Mouse (Mus musculus) thymus, postnatal 4 days (tissue): Measurements from ENCODE around the gene Dtx3l.
"Not testable (repeated sequence)": the region's sequence is repeated elsewhere in the genome, so short reads cannot be mapped to it uniquely, and the experiment has no call there.

ENCODE experiments used
- DNase-seq: peaks from one replicate; pipeline ENCODE4 v3.0.0; 2021

Gene Dtx3l

DNA sequence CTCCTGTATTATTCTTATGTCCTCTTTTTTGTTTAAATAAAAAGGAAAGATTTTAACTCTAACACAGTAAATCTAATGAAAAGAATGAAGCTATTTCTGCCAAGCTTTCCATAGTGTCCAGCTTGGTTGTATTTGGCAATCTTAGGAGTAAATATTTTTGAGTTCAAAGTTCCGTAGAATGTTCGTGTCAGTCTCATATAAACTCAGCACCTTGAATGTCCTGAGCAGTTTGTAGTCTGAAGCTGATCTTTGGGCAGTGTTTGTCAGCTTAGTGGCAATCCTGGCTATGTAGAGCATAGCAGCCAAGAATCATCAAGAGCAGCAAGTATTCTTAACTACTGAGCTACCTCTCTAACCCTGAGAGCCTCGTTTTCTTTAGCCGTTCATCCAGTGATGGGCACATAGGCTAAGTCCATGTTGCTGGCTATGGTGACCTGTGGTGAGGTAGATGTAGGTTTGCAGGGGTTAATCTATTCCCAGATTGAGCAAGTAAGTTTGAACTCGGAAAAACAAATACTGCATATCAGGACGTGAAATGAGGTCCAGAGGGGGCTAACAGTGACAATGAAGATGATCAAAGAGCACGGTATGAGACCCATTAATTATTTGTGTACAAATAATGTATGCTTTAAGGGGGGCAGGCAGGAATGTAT, 15.3 kb downstream of the Dtx3l start:
- DNase-seq = no peak

DNA sequence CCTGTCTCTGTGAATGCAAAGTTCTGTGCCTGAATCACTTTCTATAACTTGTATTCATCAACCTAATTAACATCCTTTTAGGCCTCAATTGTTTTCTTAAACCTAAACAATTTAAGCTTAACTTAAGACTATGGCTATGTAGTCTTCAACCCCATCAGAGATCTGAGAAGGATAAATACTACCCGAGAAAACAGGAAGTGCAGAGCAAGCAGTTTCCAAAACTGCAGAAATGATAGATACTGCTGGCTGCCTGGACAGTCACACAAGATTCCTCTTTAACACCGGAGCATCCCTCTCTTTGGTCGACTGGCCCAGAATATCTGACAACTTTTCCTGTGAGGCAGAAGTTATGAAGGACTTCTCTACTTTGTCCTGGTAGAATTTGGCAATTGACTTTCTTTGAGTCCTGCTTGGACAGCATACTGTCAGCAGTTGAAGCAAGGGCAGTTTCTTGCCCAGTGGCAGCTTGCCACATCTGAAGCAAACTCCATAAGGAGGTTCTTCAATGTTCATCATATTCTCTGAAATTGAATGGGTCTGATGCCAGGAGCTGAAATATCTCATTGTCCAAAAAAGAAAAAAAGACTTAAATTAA, 16.6 kb downstream of the Dtx3l start:
- no peak for DNase-seq

DNA sequence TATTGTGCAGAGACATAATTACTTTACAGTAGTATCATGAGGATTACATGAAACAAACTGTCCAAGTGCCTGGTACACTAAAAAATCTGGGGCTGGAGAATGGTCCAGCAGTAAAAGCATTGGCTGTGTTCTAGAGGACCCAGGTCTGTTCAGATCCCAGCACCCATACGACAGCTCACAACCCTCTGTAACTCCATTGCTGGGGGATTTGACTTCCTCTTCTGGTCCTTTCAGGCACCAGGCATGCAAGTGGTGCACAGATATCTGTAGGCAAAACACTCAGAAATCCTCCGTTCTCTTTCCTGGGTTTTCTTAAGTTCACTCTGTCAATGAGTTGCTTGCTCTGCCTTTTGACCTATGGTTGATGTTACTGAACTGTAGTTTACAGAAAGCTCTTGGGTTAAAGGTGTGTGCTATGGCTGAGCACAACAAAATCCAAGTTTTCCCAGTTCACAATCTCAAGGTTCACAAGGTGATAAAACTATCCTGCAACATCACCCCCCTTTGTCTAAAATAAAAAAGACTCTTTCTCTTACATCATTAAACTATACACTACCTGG, 17.2 kb downstream of the Dtx3l start:
- DNase-seq = no peak

DNA sequence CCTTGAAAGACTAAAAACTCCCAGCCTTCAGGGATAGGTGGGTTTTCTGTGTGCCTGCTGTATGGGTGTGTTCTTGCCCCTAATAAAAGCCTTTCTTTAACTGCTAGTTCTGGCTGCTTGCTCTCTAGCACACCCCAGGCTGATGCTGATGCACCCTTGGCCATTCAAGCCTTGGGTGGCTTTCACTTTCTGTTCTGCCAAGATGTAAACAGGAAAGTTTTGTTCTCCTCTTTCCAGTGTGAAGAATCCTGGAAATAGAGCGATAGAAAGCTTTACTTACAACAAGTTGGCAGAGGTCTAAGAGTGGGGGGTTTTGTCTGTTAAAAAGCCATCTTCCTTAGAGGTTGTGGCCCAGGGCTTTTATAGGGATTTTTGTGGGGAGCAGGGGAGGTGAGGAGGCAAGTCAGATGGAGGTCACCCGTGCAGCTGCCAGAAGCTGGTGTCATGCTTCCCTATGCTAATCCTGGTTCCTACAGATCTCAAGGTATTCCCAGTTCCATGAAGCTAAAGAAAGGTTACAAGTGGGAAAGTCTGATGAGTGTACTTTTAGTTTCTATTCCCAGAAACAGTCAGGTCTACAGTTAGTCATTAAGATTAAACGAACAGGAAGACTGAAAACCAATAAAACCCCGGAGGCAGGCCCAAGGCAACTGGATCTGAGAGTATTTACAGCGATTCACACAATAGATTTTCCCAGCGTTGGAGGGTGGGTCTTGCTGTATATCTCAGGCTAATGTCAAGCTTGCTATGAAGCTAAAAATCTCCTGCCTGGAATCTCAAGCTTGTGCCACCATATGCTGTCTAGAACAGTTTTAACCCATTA, 20.0 kb downstream of the Dtx3l start:
- DNase-seq = peak; percentile 37

DNA sequence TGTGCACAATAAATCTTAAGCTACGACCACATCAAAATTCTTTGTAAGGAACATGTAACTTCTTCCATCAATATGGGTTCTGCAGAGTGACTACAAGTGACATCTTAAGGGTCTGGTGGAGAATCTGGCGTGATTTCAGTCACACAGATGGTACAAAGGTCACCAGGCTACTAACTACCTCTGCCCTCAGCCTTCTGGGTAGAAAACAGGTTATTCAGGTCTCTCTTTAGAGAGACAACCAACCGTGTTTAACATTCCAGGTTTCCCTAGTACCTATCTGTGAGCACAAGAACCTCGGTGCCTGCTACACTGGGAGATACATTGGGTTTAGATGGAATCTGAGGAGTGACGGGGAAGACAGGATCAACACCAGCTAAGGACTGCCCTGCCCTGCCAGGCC, 24.6 kb downstream of the Dtx3l start:
- no peak for DNase-seq

DNA sequence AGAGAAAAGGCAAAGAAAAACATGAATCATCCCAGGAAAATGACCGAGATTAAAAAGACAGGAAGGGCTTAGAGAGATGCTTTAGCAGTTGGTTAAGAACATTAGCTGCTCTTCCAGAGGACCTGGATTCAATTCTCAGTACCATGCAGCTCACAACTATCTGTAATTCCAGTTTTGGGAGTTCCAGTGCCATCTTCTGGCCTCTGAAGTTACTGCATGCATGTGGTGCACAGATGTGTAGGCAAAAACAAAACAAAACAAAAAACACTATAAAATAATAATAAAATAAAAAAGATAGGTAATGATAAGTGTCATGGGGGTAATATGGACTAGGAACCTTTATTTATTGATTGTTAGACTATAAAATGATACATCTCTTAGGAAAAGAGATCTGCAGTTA, 25.4 kb downstream of the Dtx3l start:
- DNase-seq = peak; percentile 56

DNA sequence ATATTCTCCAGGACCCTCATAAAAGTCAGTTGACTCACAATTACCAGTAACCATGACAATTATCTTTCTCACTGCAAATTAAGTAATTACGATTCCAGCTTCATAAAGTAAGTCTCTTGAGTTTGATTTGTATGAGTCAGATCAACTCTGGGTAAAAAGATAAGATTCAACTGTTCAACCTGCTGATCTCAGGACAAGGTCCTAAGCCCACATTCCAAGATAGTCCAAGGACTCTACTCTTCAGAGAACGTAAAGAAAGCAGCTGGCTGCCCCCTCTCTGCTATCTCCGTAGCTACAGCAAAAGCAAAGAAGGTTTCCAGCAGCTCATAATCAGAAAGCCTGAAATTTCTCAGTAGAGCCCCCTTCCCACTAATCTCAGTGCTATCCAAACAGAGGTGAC, 27.5 kb downstream of the Dtx3l start:
- DNase-seq = no peak

DNA sequence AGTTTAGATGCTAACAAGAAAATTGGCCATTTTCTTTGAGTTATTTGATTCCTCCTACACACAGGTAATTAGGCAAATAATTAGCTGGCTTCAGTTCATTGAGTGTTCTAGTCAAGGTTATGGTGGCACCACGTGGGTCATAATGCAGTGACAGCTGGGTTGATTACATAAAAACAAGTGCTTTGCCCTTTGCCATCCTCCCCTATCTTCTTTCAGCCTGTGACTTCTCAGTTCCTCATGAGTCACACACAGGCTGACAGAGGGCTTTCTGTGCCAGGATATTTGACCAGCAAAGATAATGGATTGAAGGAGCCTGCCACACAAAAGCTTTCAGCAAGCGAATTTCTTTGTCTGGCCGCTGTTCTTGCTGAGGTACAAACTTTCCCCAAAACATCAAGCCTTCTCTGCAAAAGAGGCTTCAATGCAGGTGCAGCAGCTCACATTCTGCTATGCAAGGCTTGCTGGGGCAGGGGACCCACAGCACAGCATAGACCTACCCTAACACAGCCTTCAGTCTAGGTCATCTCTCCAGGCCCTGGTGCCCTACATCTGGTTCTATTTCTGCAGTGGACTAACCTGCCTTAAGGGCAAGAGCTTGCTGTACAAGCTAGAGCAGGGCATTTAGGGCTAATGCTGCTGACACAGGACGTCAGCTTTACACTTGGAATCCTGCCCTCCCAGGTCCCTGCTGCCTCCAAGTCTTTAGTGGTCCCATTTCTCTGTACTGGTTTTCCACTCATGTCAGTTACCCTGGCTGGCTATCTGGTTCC, 31.3 kb downstream of the Dtx3l start:
- no peak for DNase-seq

DNA sequence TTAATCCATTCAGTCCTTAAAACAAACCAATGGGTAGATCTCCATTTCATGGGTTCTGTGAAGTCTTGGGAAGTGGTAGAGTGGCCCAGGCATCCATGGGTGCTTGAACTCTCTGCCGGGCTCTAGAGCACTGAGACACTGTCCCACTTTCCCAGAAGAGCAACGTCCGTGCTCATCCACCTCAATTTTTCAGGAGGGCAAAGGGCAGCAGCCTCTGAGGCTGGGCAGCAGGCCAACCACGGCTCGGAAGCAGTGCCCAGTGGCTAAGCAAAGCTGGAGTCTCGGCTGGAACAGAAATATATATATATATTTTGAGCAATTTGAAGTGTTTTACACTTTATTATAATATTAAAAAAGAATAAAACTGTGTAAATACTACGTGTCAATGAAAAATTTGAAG, 32.1 kb downstream of the Dtx3l start:
- no peak for DNase-seq

DNA sequence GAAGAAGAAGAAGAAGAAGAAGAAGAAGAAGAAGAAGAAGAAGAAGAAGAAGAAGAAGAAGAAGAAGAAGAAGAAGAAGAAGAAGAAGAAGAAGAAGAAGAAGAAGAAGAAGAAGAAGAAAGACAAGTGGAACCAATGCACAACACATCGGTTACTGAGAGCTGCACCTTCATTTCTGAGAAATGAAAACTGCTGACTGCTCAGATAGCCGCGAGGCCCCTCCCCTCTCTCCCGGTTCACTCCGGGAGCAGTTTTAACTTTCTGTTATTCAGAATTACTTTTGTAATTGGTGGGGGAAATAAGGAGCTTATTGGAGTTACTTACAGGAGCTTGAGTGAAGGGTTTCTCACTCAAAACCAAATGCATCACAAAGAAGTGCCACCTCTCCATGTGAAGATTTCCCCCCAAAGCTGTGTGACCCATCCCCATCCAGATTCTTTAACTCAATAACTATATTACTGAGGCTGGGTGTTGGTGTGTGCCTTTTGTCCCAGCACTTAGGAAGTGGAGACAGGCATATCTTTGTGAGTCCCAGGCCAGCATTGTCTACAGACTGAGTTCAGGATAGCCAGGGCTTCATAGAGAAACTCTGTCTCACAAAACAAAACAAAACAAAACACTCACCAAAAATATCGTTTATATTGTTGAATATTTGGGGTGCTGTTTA, 33.0 kb downstream of the Dtx3l start:
- DNase-seq = peak; percentile 31

DNA sequence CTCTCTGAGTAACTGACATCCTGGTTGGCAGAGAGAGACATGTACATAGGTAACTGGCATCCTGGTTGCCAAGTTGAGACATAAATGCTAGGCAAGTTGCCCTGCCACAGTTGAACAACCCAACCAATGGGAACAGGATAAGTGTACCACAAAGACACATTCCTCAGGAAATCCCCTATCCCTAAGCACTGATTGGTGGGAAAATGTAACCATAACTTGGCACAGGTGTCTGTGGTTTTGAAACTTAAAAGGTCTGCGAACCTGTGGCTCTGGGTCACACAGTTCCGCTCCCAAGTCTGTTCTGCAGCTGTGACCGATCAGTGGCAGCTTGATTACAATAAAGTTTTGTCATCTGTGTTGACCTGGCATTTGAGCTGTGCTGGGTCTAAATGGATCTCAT, 33.6 kb downstream of the Dtx3l start:
- peak; percentile 28 for DNase-seq

DNA sequence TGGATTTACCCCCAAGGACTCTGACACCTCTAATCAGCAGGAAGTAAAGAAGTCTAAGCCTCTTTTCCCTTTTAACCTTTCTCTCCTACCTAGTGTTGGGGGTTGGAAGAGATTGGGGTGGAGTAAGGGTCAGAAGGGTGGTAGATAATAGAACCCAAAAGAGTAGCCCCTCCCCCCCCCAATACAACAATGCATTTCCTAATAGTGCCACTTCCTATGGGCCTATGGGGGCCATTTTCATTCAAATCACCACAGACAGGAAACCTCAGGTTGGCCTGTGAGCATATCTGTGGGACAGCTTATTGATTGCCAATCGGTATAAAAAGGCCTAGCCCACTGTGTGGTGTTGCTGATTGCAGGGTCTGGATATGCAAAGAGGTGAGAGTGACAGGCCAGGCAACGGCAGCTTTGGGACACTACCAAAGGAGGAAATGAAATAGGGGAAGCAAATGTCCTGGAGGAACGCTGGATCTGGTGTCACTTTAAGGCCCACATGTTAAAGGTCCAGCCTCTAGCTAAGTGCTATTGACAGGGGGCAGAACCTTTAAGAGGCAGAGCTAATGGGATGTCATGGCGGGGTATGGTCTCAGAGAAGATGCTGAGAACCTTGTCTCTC, 34.7 kb downstream of the Dtx3l start:
- no peak for DNase-seq

DNA sequence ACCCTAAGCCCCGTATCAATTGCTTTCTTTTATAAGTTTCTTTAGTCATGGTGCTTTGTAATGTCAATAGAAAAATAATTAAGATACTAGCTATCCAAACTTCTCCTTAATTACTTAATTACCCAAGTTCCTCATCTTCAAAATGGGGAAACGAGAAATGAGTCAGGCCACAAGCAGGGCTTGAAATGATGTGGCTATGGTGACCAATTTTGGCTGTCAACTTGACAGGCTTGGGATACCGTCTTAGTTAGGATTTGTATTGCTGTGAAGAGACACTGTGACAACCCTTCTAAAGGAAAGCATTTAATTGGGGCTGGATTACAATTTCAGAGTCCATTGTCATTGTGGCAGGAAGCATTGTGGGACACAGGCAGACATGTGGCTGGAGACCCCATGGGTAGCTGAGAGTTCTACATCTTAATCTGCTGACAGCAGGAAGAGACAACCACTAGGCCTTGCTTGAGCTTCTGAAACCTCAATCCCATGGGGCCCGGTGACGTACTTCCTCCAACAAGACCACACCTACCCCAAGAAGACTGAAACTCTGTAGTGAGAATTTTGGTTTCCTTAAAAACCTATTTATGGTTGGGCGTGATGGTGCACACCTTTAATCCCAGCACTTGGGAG, 35.8 kb downstream of the Dtx3l start:
- DNase-seq = no peak

DNA sequence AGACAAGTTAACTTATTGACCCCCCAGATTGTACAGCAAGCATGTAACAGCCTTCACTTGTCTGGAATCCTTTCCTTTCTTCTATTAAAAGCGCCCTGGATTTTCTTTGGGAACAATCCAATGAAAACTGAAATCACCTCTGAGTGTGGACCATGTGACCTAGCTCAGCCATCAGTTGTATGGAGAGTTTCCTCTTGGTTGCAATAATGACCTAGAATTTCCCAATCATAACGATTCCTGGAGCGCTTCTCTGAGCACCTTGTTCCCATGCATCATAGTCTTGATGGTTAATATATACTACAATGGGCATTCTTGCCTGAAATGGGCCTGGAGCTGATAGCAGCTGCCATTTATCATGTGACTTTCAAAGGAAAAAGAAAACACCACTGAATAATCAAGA, 38.4 kb downstream of the Dtx3l start:
- DNase-seq = no peak

DNA sequence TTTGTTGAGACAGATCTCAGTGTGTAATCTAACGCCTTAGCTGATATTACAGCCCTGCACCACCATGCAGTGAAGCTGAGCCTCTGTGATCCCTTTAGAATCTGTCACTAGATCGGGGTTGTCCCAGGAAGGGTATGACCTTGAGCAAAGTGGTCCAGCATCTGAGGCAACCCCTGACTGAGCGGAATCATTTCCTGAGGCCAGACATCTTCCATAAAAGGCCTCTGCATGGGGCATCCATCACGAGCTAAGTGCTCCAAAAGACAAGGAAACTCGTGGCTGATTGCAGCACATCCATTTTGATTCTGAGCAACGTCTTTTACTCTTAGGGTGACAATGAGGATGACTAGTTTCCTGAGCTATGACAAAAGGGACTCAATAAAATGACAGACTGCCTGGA, 44.0 kb downstream of the Dtx3l start:
- no peak for DNase-seq

DNA sequence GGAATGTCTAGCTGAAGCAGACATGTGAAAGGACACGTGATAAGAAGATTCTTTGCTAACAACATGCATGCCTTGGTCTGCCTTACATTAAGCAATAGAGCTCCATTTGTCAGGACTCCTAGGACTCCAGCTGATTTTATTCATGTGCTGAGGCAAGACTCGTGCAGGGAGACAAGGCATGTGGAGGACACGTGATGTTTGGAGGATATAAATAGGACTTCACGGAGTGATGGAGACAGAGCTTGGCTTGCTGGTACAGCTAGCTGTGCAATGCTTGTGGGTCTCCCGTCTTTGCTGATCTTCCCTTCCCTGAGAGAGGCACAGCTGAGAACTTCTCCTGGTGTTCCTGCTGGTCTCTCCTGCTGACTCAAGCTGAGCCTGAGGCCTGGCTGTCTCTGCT, 47.3 kb downstream of the Dtx3l start:
- not testable (repeated sequence) for DNase-seq

DNA sequence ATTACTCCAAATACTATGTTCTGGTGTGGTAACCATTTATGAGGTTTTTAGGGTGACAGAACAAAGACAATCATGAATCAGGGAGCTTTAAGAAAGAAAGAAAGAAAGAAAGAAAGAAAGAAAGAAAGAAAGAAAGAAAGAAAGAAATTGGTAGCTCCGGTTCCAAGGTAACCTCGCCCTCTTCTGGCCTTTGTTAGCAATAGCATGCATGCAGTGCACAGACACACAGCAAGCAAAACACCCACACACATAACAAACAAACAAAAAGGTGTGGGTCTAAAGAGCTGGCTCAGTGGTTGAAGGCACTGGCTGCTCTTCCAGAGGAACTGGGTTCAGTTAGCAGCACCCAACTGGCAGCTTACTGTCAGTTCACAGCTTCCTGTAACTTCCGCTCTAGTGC, 48.3 kb downstream of the Dtx3l start:
- DNase-seq = no peak

DNA sequence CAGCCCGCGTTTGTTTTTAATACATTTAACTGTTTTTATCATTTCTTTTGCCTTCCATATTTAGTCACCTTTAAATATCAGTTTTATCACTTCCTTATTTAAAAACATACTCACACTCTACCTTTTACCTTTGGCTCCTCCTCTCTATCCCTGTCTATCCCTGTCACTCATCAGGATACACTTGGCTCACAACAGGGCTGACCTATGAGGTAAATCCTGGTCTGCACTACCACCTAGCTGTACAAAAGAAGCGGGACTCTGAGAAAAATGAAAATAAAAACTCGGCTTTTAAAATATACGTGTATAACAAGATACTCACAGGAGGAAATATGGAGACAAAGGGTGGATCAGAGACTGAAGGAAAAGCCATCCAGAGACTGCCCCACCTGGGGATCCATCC, 50.0 kb downstream of the Dtx3l start:
- DNase-seq = no peak

DNA sequence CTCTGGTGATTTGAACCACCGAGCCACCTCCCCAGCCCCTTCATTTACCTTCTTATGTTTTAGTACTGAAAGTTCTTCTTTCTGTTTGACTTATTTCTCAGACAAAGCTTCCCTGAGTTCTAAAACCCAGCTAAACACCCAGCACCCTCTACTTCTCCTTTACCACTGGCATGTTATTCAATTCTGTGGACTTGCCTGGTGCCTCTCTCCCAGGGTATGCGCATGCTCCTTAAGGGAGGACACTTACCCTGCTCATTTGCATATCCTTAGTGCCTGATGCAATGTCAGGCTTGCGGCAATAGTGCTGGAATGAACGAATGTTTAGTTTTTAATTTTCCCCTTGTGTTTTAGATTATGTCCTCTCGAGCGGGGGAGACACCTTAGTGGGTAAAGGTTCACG, 50.8 kb downstream of the Dtx3l start:
- DNase-seq = no peak
